16 mouse cellular contexts compared by ENCODE assay signal in genomic region chr2:178989784-178990183, GRCm38 (mm10).
DNase-seq lines count a peak whose midpoint lies in the region; ATAC-seq and TF ChIP-seq lines count a peak whose summit lies in the region.
"Had no signal": no experiment of that assay in that cellular context is flagged by ENCODE, and none has a peak within 500 bp of the region (broad histone marks: within the 10 kb centered on the region; RNA-seq: fewer than 3 reads in every experiment).

No protein-coding gene starts in this region.

- intact Hi-C loops in heart, adult 2 months (cut with DNase I), result no loop called here
- intact Hi-C loops in heart, postnatal 10 days (cut with DNase I), result no loop called here

- no peak overlapping the region for H3K9ac ChIP-seq in heart, adult 2 months (ENCODE audit: low read depth, low read length)
- H3K9ac ChIP-seq in midbrain, postnatal 0 days (replicated peaks; ENCODE audit: low read length, poor library complexity, severe bottlenecking), result no peak overlapping the region
- H3K9ac ChIP-seq in midbrain, embryonic 11.5 days (ENCODE audit: low read length), result no peak overlapping the region
- H3K9ac ChIP-seq in stomach, postnatal 0 days (ENCODE audit: low read length), result no peak overlapping the region
- H3K9ac ChIP-seq in midbrain, embryonic 15.5 days, result no peak overlapping the region
- H3K9ac ChIP-seq: forebrain, embryonic 12.5 days; lung, embryonic 15.5 days had no signal

- H3K36me3 ChIP-seq in heart, adult 2 months (ENCODE audit: control insufficient read depth, insufficient read depth, low read length), result no peaks in the 10 kb centered on the region
- no peaks in the 10 kb centered on the region for H3K36me3 ChIP-seq in midbrain, postnatal 0 days (ENCODE audit: insufficient read depth, low read length)
- H3K36me3 ChIP-seq in midbrain, embryonic 11.5 days (ENCODE audit: control insufficient read depth, insufficient read depth, low read length), result no peaks in the 10 kb centered on the region
- H3K36me3 ChIP-seq in stomach, postnatal 0 days (ENCODE audit: control insufficient read depth, insufficient read depth, low read length), result no peaks in the 10 kb centered on the region
- no peaks in the 10 kb centered on the region for H3K36me3 ChIP-seq in midbrain, embryonic 15.5 days (replicated peaks)
- H3K36me3 ChIP-seq: forebrain, embryonic 12.5 days; lung, embryonic 15.5 days had no signal

- H3K27me3 ChIP-seq in heart, adult 2 months (ENCODE audit: control insufficient read depth, insufficient read depth, low read length), result no peaks in the 10 kb centered on the region
- H3K27me3 ChIP-seq in midbrain, postnatal 0 days (ENCODE audit: insufficient read depth, low read length), result no peaks in the 10 kb centered on the region
- no peaks in the 10 kb centered on the region for H3K27me3 ChIP-seq in midbrain, embryonic 11.5 days (ENCODE audit: control insufficient read depth, insufficient read depth, low read length)
- no peaks in the 10 kb centered on the region for H3K27me3 ChIP-seq in stomach, postnatal 0 days (ENCODE audit: control insufficient read depth, insufficient read depth, low read length)
- H3K27me3 ChIP-seq in midbrain, embryonic 15.5 days (replicated peaks), result no peaks in the 10 kb centered on the region
- H3K27me3 ChIP-seq: forebrain, embryonic 12.5 days; lung, embryonic 15.5 days had no signal

- H3K4me1 ChIP-seq in heart, adult 2 months (ENCODE audit: control insufficient read depth, insufficient read depth, low read length), result no peaks in the 10 kb centered on the region
- H3K4me1 ChIP-seq in midbrain, postnatal 0 days (ENCODE audit: insufficient read depth, low read length), result 0 out of 2 replicates have a peak, but pooled peaks cover 4% of the 10 kb centered on the region
- H3K4me1 ChIP-seq in midbrain, embryonic 11.5 days (ENCODE audit: control insufficient read depth, insufficient read depth, low read length), result no peaks in the 10 kb centered on the region
- H3K4me1 ChIP-seq in stomach, postnatal 0 days (replicated peaks; ENCODE audit: control insufficient read depth, insufficient read depth), result no peaks in the 10 kb centered on the region
- H3K4me1 ChIP-seq in midbrain, embryonic 15.5 days, result peaks cover 23% of the 10 kb centered on the region
- H3K4me1 ChIP-seq: lung, embryonic 15.5 days had no signal

- no peak for TF ChIP-seq POLR2A in heart, adult 2 months (IDR thresholded peaks at IDR 0.05; ENCODE audit: insufficient read depth, low read depth, low read length)

- no peak for DNase-seq in heart, adult 2 months
- DNase-seq in heart, postnatal 10 days, result no peak
- peak; percentile 35 for DNase-seq in layer of hippocampus, adult 11-12 months (ENCODE audit: low spot score)
- DNase-seq in layer of hippocampus, adult 9-11 months, result no peak
- DNase-seq in midbrain, postnatal 0 days (ENCODE audit: low spot score), result no peak
- no peak for DNase-seq in midbrain, embryonic 11.5 days (ENCODE audit: low spot score, missing footprints)
- DNase-seq in stomach, postnatal 0 days (ENCODE audit: low spot score), result no peak
- DNase-seq: adrenal gland, postnatal 25 days; cerebellum, adult 9-11 months; kidney, adult 9 months; liver; midbrain, embryonic 14.5 days; retina, postnatal 1 day had no signal

- no peaks in the 10 kb centered on the region for H3K79me2 ChIP-seq in heart, adult 2 months (replicated peaks; ENCODE audit: control insufficient read depth, insufficient read depth, low read length)

- no peak overlapping the region for H3K27ac ChIP-seq in heart, adult 2 months
- H3K27ac ChIP-seq in midbrain, postnatal 0 days (ENCODE audit: low read depth, low read length), result no peak overlapping the region
- H3K27ac ChIP-seq in midbrain, embryonic 11.5 days (ENCODE audit: low read depth, low read length), result no peak overlapping the region
- no peak overlapping the region for H3K27ac ChIP-seq in stomach, postnatal 0 days (replicated peaks)
- no peak overlapping the region for H3K27ac ChIP-seq in midbrain, embryonic 15.5 days
- H3K27ac ChIP-seq: forebrain, embryonic 12.5 days; lung, embryonic 15.5 days had no signal

- no peak for ATAC-seq in midbrain, postnatal 0 days (ENCODE audit: low FRiP score)
- no peak for ATAC-seq in midbrain, embryonic 11.5 days (ENCODE audit: low FRiP score)
- ATAC-seq in stomach, postnatal 0 days (ENCODE audit: low FRiP score, low TSS enrichment), result no peak
- ATAC-seq in midbrain, embryonic 15.5 days (replicated peaks), result no peak

- H3K4me3 ChIP-seq in heart, adult 2 months, result no peak overlapping the region
- H3K4me3 ChIP-seq in midbrain, postnatal 0 days (ENCODE audit: low read depth, low read length), result no peak overlapping the region
- H3K4me3 ChIP-seq in midbrain, embryonic 11.5 days (ENCODE audit: low read depth, low read length), result no peak overlapping the region
- H3K4me3 ChIP-seq in stomach, postnatal 0 days (ENCODE audit: low read depth, low read length), result no peak overlapping the region
- no peak overlapping the region for H3K4me3 ChIP-seq in midbrain, embryonic 15.5 days
- H3K4me3 ChIP-seq: forebrain, embryonic 12.5 days; lung, embryonic 15.5 days had no signal

- no peak overlapping the region for H3K4me2 ChIP-seq in midbrain, postnatal 0 days (ENCODE audit: low read depth, low read length, poor library complexity, severe bottlenecking)
- H3K4me2 ChIP-seq in midbrain, embryonic 11.5 days, result no peak overlapping the region
- H3K4me2 ChIP-seq in stomach, postnatal 0 days (replicated peaks; ENCODE audit: low read depth), result no peak overlapping the region
- H3K4me2 ChIP-seq in midbrain, embryonic 15.5 days, result no peak overlapping the region
- H3K4me2 ChIP-seq: forebrain, embryonic 12.5 days; lung, embryonic 15.5 days had no signal

- WGBS in heart, adult 2 months, result 78% methylated on average over 1 of the region's 1 CpGs
- WGBS in midbrain, postnatal 0 days, result 71% methylated on average over 1 of the region's 1 CpGs
- 81% methylated on average over 1 of the region's 1 CpGs for WGBS in midbrain, embryonic 11.5 days
- 94% methylated on average over 1 of the region's 1 CpGs for WGBS in stomach, postnatal 0 days
- WGBS in midbrain, embryonic 15.5 days, result 80% methylated on average over 1 of the region's 1 CpGs

- no peak for TF ChIP-seq EP300 in heart, adult 2 months (IDR thresholded peaks at IDR 0.05; ENCODE audit: insufficient read depth, low read depth, low read length)
- TF ChIP-seq EP300 in stomach, postnatal 0 days (optimal IDR thresholded peaks at IDR 0.05), result no peak

- TF ChIP-seq CTCF in heart, adult 2 months (IDR thresholded peaks at IDR 0.05), result peak; percentile 11; the same call in 1 of the 2 replicates
- TF ChIP-seq CTCF in midbrain, postnatal 0 days (IDR thresholded peaks at IDR 0.05), result peak; percentile 39
- peak; percentile 34 for TF ChIP-seq CTCF in stomach, postnatal 0 days (IDR thresholded peaks at IDR 0.05; ENCODE audit: low read depth)

- H3K9me3 ChIP-seq in midbrain, postnatal 0 days (ENCODE audit: low read length), result no peaks in the 10 kb centered on the region
- no peaks in the 10 kb centered on the region for H3K9me3 ChIP-seq in midbrain, embryonic 11.5 days (ENCODE audit: control insufficient read depth, low read length)
- no peaks in the 10 kb centered on the region for H3K9me3 ChIP-seq in stomach, postnatal 0 days (ENCODE audit: control insufficient read depth, low read length)
- no peaks in the 10 kb centered on the region for H3K9me3 ChIP-seq in midbrain, embryonic 15.5 days
- H3K9me3 ChIP-seq: forebrain, embryonic 12.5 days; lung, embryonic 15.5 days had no signal
